Mouse (Mus musculus) right cerebral cortex, adult 2 months (tissue): ENCODE data around the gene Ipp.
A peak's percentile ranks its signal among the peaks of the same experiment; 100 is the strongest.

ENCODE experiments used
- DNase-seq, 2 experiments: peaks; one replicate each; pipeline ENCODE4 v3.0.0; 2021 to 2022; ENCODE audit warnings: low spot score in 2 of 2

Ipp gene

DNA sequence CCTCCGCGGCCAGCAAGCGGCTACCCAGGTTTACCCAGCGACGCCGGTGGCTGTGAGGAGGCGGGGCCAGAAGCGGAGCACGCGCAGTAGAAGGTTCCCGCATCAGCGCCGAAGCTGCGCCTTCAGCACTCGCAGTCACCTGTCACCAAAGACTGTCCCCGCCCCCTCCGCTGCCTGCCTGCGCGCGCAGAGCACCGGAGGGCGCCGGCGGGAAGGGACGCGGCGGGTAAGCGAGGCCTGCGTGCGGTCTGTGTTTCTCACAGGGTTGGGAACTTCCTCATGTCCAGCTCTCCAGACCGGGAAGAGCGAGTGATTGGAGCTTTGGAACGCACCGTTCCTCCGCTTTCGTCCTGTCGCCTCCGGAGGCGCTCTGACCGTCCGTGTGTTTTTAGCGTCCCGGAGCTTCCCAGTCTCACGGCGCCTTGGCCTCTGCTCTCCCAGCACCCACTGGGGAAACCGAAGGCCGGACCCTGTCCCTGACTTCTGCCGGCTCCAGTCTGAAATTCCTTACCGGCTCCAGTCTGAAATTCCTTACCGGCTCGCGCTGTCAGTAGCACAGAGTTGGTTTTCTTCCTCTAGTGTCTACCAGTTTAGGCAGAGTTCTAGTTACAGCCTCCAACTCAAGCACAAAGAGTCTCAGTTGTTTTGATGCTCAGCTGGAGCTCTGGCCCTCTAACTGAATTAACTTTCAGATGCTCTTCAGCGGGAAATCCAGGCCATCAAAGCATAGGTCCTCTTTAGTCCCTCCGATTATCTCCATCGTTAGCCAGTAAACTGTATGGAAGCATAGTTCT, at the start of gene Ipp:
Ipp (plus strand) TSS at position 125 of the 794 bp plus-strand sequence.
- DNase-seq: peak; percentile 96

DNA sequence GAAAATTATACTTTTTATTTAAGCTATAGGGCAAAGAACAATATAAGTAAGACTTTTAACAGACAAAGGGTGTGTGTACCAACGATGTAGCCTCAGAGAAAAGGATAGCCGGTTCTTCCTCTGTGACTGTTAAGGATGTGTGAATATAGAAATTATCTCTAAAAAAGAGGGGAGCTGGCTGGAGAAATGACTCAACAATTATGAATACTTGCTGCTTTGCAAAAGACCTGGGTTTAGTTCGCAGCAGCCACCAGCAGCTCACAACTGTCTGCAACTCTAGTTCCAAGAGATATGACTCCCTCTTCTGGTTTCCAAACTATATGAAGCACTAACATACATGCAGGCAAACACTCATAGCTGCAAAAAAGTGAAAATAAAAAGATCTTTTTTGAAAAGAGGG, 45.4 kb upstream of the Ipp start:
- no peak for DNase-seq

DNA sequence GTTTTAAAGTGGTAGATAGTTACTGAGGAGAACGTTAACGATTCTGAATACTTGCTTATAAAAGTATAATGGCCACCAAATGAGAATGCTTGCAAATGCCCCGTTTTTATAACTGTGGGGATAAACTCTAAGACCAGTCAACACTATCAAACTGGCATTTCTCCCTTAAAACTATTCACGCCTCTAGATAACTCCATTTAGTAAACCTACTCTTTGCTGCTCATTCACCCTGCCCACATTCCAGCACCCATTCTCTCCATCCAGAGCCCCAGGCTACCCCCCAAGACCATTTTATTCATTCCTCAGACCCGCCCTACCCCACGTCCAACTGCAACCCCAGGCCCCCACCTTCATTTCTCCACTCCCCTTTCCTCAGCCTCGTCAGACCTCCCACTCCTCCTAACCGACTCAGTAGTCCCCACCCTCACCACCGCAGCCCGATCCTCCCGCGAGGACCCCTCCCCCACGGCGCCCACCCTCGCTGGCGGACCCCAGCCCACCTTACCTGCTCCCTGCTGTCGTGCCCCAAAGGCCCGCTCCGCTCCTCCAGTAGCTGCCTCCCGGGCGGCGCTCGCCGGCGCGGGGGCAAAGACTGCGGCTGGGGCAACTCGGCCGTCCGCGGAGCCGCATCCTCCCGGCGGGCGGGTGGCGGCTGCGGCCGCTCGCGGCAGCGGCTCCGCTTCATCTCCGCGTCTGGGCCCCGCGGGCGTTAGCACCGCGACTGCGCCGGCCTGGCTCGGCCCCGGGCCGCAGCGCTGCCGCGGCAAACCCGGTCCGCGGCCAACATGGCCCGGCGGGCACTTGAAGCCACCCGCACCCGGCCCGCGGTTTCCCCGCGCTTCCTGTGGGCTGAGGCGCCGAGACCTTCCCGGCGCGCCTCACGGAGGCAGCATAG, 43.9 kb upstream of the Ipp start:
- peak; percentile 18 to 21 for DNase-seq

DNA sequence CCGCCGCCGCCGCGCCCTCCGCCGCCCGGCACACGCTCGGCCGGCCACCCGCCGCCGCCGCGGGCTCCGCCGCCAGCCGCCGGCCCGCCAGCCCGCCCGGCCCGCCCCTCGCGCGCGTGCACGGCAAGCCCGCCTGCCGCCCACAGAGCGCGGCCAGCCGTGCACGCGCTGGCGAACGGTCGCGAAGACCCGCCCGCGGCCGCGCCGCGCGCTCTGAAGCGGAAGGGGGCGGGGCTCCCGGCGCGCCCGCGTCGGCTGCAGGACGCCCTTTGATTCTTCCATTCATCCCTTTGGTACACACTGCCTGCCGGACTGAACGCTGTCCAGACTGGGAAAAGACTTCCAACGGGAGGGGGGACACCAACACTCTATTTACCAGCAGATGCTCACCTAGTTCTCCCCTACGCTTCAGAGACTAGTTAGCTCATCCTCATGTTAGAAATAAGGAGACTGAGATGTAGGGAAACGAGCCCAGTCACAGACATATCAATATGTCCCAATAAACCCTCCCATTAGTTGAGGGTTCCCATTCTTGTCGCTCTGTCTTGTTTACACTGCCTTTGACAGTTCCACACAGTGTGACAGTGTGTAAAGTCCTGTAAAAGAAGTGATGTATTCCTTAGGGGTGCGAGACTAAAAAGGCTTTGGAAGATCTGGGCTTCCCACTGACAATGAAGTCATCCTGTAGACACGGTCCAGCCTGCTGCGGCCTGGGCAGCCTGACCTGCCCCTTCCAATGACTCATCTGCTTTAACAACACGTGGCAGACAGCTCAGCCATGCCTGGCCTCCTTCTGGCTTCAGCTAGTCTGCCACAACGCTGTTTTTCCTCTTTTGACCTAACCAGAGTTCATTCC, 43.0 kb upstream of the Ipp start, which contains the start of gene Mast2:
Mast2 (minus strand) TSS at position 58 of the 856 bp plus-strand sequence.
- peak; percentile 66 to 75 for DNase-seq

DNA sequence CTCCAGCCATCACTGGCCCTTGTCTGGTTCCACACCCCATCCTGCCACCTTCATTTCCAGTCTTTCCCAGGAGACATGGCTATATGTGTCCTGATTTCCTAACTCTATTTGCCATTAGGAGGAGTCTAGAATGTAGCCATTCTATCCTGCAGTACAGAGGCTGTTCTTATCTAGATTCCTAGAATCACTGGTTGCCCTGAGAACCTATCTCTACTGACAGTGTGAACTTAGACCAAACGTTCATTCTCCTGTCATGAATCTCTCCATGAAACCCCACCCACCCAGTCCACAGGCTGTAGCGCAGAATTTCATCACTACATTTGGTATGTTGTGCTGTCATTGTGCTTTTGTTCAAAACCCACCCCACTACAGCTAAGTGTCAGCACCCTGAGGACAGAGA, 26.0 kb upstream of the Ipp start:
- no peak for DNase-seq

DNA sequence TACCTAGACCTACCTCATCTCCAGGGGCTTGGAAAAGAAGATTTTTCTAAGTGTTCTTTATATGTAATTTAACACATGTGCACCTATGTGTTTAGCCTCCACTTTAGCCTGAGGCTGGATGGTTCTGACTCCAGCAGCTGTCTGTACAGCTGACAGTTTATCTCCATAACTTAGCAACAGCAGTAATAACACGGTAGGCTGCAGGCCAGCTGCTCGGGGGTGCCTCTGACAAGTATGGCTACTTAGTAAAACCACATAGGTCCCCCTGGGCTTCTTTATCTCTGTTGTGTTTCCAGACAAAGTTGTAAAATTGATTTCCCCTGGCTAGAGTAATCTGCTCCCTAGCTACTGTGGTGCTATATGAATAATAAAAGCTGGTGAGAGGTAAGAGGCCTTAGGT, 23.9 kb upstream of the Ipp start:
- DNase-seq: no peak

DNA sequence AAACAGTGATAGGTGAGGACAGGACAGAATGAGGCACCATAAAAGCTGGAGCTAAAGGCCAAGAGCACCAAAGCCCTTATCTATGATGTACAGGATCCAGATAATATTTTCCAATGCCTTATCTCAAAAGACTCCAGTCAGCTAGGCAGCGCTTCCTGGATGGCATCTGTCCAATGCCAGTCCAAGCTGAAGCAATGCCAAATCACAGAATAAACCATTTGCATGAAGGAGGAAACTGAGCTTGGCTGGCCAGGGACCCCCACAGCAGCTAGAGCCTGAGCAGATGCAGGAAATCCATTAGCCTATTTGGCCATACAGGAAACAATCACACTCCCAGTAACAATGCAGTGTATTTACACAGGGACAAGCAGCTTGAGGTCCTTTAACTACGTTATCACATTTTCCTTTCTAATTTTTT, 16.2 kb upstream of the Ipp start:
- peak in 1 of 2 experiments; percentile 6 for DNase-seq

DNA sequence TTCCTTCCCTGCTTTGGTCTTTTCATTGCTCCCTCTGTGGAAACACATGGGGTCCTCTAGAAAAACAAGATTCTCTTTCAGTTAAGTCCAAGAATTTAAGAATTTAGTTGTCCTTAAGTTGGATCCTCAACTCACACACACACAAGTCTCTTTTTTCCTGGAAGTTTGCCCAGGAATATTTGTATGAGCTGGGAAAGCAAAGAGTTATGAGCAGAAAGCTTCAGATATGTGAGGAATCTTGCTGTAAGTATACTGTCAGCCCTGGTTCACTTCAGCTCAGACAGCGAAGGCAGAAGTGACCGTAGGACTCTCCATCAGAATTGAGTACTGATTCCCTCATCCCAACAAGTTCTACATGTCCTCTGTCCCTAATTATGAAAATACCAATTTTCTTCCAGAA, 15.5 kb upstream of the Ipp start:
- DNase-seq: no peak

DNA sequence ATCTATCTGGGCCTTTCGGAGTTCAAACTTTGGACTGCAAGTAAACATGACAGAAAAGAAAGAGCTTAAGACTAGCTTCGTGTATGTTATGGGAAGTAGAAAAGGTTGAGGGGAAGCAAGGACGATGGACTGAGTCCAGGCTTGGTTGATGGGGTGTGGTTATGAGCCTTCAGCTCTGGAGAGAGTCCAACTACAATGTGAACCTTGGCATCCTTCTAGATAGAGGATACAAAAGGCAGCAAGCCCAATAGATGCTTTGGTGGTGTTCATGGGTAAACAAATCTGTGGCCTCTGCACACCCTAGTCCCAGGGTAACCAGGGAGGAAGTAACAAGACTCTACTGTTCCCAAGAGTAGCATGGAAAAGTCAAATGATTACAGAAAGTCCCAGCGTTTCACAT, 14.9 kb upstream of the Ipp start:
- no peak for DNase-seq

DNA sequence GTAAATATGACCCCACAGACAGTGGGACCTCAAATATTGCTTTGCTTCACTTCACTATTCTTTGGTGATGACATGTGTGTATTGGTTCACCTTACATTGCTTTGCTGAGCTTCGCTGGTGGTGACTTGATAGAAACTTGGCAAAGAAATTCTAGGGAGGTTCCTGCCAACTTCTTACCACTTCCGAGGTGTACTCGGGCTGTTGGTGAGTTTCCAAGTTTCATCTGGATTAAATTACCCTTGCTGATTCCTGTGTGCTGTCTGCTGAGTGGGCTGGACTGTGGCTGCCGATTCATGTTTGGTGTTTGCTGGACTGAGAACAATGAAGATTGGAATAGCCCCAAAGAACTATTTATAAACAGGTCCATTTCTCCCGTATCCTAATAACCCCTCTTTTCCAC, 13.7 kb upstream of the Ipp start:
- no peak for DNase-seq

DNA sequence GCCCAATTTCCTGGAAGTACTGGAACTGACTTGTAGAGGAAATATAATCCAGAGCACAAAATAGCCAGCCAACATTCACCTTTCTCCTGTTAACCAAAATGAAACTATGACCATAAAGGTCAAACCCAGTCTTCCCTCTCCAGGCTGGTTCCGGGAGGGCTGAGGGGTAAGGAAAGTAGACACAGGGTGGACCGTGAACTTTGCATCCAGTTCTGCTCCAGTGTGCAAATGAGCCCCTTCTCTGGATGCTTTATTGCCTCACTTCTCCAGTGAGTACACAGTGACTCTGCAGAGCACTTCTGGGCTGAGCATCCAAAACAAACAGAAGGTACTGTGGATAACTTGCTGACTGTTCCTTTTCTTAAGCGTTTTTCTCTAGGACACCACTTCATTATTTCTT, 7.4 kb upstream of the Ipp start:
- DNase-seq: no peak

DNA sequence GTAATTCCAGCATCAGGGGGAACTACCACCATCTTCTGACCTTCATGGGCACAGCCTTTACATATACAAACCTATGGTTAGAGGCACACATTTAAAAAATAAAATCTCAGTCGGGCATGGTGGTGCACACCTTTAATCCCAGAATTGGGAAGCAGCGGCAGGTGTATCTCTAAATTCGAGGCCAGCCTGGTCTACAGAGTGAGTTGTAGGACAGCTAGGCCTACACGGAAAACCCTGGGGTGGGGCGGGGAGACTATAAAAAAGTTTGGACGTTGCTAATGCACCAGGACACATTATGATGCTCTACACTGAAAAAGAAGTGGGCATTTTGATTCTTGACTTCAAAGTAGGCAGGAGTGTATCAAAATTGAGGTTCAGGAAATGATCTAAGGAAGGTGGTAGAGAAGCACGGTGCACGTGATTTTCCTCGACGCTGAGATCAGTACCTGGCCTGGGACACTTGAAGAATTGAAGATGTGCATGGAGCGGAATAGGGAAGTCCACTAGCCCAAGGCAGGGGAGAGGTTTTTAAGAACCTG, 394 bp upstream of the Ipp start:
- DNase-seq: no peak

DNA sequence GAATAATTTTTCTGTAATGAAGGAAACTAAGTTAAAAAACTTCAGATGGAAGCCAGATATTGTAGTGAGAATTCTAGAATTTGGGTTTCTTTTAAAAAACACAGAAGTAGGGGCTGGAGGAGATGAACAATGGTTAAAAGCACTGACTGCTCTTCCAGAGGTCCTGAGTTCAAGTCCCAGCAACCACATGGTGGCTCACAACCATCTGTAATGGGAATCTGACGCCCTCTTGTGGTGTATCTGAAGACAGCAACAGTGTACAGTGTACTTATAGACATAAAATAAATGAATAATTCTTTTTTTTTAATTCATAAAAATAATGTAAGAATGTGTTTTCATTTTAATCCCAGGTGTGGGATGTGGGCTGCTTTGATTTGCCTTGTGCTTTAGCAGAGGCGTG, 23.8 kb downstream of the Ipp start:
- no peak for DNase-seq

DNA sequence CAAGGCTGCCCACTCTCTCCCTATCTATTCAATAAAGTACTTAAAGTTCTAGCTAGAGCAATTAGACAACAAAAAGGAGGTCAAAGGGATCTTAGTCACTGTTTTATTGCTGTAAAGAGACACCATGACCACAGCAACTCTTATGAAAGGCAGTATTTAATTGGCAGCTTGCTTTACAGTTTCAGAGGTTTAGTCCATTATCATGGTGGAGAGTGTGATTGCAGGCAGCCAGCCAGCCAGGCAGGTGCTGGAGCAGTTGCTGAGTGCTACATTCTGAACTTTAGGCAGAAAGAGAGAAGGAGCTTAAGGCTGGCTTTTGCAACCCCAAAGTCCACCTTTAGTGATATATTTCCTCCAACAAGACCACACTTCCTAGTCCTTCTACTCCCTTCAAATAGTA, 29.0 kb downstream of the Ipp start:
- DNase-seq: no peak

DNA sequence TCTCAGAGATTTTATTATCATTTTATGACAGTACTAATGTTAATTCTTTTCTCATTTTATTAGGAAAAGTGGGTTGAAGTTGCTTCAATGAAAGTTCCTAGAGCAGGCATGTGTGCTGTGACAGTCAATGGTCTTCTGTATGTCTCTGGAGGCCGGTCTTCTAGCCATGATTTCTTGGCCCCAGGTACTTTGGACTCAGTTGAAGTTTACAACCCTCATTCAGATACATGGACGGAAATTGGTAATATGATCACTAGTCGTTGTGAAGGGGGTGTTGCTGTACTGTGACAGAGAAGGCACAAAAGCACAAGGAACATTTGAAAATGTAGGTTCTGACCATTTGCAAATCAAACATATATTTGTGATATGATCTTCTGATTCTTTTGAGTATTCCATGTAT, 30.4 kb downstream of the Ipp start:
- DNase-seq: no peak

DNA sequence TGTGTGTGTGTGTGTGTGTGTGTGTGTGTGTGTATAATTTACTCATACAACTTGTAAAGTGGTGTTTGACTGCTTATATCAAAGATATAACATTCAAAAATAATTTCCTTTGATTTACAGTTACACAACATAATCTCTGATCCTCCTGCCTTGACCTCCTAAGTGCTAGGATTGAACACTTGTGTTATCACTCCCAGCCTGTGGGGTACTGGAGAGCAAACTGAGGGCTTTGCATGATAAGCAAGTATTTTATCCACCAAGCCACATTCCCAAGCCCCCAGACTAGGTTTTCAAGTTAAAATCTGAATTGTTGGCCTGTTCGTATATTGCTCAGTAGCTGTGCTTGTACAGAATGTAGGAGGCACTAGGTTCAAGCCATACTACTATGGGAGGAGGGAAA, 43.1 kb downstream of the Ipp start:
- DNase-seq: no peak

DNA sequence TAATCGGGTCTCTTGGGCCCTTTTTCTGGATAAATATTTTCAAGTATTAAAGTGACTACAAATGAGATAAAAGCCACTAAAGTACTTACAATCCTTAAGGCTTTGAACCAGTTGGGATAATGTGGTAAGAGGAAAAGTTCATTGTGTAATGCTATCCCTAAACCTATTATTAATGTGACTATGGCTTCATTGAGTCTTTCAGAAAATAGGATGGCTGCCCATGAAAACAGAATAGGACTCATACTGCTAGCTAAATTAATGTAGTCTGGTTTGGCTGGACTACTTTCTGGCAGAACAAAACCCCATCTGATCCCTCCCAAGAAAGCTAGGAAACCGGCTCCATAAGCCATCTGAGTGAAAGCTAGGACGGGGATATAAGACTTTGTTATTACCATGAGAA, 45.7 kb downstream of the Ipp start:
- DNase-seq: no peak

DNA sequence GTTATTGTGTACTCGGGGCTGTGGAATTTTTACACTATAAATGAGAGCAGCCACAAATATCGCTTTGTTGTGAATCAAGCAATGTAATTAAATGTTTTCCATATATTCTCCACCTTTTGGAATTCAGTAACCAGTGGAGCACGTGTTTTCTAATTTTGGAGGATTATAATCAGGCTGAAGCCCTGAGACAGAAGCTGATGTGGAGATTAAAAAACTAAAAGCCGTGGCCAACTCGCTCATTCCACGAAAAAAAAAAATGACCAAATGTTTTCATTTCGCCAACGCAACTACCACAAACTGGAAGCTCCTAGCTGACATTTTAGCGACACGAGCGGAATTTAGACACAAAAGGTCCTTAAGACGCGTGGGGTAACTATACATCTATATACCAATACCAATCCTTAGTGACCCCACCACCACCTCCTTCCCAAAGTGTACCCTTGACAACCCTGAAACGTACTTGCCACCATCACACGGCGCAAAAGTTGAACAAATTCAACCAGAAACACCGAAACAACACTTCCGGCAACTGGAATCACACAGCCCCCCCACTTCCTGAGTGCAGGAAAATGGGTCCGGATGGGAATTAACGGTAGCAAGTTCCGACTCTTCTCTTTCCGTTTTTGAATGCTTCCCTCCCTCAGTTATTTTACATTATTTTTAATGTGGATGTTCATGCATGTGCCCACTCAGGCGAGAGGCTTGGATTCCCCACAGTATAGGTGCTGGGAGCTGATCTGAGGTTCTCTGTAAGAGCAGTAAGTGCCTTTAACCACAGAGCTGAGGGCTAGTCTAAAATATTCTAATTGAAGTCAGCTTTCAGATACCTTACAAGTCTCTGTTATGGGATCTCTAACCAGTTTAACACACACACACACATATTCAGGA, 48.3 kb downstream of the Ipp start, which contains the start of gene Tmem69:
Tmem69 (minus strand) TSS at position 524 of the 888 bp plus-strand sequence.
- peak; percentile 83 to 89 for DNase-seq

DNA sequence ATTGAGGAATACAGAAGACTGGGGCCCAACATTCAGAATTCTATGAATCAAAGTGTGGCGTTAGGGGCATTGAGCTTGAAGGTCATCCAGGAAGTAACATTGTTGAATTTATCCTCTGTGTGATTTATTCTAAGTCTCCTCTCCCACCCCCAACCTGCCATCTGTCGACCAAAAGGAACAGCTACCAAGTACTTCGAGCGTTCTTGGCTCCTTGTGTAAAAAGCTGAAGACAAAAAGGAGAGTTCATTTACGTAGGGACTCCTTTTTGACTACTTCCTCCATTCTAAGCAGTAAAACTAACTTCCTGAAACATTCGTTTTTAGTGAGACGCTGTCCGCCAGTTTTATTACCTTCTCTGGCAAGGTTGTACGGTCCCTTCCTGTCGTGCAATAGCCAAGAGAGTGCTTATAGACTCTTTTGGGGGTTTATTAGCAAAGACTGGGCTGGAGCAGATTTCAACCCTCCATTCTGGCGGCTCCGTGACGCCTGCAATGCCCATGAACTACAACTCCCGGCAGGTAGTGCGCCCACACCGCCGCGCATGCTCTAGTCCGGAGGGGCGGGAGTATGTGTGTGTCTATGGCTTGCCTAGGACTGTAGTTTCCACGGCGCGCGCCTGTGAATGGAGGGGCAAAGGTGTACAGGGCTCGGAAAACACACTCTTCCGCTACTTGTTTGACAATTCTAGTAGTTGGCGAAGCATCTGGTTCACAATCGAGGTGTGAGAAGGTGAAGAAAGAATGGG, 49.4 kb downstream of the Ipp start:
- peak; percentile 94 to 96 for DNase-seq
